Mouse (Mus musculus) left cerebral cortex, adult 9 months (tissue): ENCODE measurements around the gene Hddc3.
"Not testable (repeated sequence)": the region's sequence is repeated elsewhere in the genome, so short reads cannot be mapped to it uniquely, and the experiment has no call there.

Source experiments
- DNase-seq, 2 experiments: peaks; one replicate each; pipeline ENCODE4 v3.0.0; 2022; ENCODE audit warnings: low spot score in 2 of 2

Gene Hddc3

DNA sequence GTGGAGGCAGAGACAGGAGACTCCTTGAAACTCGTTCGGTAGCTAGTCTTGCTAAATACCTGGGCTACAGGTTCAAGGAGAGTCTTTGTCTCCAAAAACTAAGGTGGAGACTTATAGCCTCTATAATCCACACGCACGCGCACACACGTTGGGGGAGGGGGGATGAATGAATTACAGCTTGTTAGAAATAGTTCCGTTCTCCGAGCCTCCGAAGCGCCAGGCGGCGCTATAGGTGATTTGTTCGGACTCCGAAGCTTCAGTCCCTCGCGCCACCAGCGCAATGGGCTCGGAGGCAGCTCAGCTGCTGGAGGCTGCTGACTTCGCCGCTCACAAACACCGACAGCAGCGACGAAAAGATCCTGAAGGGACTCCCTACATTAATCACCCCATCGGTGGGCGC is at the start of gene Hddc3:
Gene Hddc3 (plus strand): TSS at position 247 of the 400 bp plus-strand sequence.
- DNase-seq = peak; percentile 85 to 97

DNA sequence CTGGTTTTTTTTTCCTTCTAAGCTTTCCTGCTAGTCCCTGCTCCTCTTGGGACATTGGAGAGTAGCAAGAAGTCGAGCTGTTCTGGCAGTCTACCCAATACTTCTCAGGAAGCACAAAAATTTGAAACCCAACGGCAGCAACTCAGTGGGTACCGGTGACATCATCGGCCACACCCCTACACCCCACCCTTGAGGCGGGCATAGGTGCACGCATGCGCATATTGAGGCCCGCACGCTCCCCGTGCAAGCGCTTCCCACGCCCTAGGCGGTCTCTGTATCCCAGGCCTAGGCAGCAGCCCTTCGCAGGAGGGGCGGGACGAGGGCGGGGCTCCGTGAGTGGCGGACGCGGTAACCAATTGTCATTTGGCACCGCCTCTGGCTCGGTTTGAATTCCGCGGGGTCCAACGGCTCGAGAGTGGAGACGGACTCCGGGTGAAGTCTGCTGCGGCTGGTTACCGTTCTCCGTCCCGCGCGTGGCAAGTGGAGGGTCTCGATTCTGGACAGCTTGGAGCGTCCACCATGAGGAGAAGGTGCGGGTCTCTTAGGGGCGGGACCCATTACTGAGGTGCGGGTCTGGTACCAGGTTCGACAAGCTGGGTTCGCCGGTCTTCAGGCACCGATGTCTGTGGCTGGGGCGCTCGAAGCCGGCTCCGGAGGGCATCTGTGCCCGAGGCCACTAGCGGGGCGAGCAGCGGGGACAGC is 48.7 kb upstream of the Hddc3 start, which contains the start of gene Prc1:
Gene Prc1 (plus strand): TSS at position 389 of the 702 bp plus-strand sequence.
- DNase-seq = peak; percentile 96 to 99

DNA sequence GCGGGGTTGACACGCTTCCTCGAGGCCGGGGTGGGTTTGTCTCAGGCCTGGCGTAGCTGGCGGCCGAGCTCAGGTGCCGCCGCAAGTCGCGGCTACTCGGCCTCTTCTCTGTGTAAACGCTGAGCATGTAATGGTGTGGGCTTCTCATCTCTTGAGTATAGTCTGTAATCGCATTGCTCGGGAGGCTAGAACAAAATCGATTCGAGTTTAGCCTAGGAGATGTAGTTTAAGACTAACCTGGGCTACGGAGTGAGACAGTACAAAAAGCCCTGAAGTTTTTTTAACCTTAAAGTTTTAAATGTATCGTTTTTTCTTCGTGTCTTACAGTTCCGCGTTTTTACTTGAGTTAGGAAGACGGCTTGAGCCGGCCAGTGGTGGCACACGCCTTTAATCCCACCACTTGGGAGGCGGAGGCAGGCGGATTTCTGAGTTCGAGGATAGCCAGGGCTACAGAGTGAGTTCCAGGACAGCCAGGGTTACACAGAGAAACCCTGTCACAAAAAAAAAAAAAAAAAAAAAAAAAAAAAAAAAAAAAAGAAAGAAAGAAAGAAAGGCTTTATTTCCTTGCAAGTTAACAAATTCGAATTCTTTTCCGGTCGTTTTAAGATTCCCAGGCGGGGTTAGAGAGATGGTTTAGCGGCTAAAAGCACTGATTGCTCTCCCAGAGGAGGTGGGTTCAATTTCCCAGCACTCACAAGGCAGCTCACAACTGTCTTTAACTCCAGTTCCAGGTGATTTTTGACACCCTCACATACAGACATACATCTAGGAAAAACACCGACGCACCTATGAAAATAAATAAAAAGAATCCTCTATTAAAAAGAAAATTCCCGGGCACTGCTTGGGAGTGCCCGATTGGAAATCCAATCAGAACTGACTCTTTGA is 47.9 kb upstream of the Hddc3 start:
- DNase-seq = no peak

DNA sequence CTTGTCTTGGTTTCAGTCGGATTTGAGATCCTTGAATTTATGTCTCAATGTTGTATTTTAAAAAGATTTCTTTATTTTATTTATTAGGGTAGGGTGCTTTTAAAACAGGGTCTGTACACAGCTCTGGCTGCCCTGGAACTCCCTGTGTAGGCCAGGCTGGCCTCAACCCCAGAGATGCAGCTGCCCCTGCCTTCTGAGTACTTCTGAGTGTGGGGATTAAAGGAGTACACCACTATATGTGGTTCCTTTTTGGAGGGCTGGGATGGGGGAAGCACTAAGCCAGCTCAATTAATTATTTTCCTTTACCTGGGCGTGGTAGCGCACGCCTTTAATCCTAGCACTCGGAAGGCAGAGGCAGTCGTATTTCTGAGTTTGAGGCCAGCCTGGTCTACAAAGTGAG is 46.4 kb upstream of the Hddc3 start:
- DNase-seq = no peak

DNA sequence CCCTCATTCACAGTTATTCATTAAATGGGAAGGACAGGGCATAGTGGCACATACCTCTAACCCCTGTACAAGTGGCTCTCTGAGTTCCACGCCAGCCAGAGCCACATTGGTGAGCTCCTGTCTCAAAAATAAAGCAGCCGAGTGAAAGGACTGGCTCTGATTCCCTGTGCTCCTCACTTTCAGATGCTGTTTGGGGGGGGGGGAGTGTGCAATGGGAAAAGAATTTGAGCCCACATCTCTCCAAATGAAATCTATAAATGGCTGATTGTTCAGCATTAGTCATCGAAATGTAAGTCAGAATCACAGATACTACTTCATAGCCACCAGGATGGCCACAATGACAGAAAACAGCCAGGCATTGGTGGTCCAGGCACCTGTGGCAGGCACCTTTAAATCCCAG is 45.9 kb upstream of the Hddc3 start:
- no peak for DNase-seq

DNA sequence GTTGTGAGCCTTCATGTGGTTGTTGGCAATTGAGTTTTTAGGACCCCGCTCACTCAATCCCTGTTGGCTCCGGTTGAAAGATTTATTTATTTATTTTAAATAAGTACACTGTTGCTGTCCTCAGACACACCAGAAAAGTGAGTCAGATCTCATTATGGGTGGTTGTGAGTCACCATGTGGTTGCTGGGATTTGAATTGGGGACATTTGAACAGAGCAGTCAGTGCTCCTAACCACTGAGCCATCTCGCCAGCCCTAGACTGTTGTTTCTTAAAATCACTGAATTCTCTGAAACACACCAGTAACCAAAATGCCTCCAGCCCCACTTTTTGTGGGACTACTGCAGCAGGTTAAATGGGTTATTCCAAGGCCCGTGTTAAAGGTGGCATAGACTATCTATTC is 44.1 kb upstream of the Hddc3 start:
- no peak for DNase-seq

DNA sequence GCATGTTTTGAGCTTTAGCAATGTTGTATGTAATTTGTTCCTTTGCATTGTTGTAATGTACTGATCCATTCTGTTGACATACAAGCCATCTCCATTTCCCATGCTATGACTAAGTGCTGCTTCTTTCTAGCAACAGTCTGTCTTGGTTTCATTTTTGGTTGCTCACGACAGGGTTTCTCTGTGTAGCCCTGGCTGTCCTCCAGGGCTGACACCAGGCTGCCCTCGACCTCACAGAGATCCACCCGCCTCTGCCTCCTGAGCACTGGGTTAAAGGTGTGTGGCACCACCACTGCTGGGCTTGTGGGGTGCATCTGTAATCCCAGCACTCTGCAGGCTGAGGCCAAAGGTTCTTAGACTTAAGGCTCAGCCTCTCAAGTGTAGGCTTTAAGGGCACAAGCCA is 43.3 kb upstream of the Hddc3 start:
- no peak for DNase-seq

DNA sequence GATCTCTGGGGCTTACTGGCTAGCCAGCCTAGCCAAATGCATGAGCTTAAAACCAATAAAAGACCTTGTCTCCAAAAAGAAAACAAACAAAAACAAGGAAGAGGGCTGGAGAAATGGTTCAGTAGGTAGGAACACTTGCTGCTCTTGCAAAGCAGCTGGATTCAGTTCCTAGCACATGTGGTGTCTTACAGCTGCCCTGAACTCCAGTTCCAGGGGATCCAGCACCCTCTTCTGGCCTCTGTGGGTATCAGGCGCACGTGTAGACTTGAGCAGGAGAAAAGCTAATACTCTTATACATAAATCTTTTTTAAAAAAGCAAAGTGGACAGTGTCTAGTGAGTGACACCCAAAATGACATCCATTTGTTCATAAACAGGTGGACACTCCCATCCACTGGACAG is 41.4 kb upstream of the Hddc3 start:
- DNase-seq = no peak

DNA sequence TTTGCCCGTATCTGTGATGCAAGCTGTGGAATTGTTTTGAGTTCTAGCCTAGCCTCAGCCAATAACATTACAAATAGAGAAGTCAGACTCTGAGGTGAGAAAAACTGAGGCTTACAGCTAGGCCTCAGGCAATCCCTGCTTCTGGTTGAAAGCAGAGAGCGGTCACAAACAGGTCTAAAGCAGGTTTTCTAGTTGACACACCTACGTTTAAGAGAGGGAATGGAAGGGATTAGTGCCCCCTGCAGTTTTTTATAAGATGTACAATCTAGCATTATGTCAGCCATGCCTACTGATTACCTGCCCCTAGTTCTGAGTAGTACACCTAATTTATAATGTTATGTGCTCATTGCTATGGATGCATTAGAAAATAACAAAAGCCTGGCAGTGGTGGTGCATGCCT is 35.1 kb upstream of the Hddc3 start:
- DNase-seq = no peak

DNA sequence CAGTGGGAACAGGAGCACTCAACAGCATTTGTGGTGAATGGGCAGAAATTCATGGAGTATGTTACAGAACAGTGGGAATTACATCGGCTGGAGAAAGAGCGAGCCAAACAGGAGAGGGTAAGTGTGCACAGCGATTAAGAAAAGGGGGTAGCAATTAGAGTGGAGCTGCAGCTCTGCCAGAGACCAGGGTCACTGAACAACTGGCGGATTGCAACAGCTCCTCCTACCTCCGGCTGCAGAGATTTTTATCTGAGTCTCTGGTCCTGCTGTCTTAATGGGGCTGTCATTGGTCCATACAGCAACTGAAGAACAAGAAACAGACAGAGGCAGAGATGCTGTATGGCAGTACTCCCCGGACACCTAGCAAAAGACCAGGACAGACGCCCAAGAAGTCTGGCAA is 32.1 kb upstream of the Hddc3 start:
- no peak for DNase-seq

DNA sequence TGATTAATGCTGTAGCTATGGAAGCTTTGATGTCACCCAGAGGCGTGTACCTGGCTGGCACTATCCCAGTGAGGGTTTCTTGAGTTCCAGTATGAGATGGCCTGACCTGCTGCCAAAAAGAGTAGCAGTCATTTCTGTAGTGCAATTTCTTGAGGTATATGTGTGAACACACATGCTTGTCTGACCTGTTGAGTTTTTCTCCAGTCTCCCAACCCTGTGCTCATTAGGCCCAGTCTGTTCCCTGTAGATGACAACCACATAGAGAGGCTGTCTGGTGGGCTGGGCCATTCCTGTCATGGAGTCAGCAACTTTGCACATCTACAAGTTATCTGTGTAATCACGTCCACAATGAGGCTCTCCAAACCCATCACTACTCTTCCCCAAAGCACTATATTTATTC is 27.2 kb upstream of the Hddc3 start:
- no peak for DNase-seq

DNA sequence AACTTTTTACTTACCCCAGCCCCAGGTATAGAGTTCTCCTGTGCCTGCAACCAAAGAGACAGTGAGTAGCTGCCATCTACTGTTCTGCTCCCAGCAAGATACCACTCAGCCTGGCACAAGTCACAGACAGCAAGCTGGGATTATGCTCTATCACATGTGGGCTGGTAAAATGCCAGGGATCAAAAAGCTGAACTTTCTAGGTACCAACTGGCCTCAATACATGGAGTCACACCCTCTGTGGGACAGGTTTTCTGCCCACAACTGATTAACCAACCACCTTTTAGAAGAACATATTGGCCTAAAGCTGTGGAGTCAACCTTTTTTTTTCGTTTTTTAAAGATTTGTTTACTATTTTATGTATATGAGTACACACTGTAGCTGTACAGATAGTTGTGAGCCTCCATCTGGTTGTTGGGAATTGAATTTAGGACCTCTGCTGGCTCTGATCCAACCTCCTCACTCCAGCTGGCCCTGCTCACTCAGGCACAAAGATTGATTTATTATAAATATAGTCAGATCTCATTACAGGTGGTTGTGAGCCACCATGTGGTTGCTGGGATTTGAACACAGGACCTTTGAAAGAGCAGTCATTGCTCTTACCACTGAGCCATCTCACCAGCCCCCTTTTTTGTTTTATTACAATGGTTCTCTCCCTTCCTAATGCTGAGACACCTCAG is 25.3 kb upstream of the Hddc3 start:
- DNase-seq = no peak

DNA sequence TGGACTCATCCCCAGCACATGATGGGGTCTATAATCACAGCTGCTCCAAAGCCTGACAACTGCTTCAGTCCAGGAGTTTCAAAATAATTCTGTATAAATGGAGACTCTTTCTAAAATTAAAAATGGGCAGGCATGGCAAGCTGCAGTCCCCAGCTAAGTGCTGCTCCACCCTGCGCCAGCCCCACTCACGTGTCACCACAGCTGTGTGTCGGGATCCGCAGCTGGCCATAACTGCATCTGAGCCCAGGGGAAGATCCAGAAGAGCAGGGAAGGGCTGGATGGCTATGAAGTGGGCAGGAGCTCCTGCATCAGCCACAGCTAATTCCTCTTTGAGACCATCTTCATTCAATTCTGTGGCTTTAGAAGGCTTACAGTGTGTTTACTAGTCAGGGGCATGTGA is 24.2 kb upstream of the Hddc3 start:
- no peak for DNase-seq

DNA sequence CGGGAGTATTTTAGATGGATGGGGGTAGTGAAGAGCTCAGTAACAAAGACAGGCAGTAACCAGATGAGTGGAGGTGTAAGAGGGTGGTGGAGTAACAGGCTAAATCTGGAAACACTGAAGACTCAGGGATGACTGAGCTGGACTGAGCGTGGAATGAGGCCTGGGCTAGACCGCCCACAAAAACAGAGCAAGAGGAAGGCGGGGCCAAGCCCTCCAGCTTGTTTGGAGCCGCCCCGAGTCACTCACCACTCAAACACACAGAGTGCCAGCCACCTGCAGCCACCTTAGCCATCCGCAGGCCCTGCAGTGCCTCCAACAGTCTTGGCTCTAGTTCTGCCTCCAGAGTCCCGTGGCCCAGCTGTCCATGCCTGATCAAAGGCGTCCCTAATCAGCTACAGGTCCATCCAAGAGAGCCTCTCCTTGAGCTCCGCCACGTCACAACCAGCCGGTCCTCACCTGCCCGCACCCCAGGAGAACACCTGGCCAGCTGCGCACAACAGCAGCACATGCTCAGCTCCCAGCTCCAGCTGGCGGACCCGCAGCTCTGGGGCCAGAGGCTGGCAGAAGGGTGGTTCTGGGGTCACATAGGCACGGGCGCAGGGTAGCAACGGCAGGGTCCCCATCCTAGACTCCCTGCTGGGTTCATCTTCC is 22.9 kb upstream of the Hddc3 start:
- no peak for DNase-seq

DNA sequence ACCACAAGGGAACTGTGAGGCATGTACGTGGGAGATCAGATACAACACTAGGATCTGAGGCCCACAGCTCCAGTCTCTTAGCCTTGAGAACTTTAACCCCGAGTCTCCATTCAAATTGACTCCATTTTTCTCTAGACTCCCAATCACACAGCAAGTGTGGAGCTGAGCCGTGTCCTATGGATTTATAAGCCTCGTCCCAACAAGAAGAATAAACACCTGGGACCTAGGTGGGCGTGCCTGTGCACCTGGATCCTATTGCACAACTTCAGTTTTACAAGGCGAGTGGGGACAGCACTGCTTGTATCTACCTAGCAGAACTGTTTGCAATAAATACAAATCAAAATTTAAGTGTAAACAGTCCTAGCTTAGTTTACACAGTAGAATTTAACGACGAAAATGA is 19.6 kb upstream of the Hddc3 start:
- DNase-seq = no peak

DNA sequence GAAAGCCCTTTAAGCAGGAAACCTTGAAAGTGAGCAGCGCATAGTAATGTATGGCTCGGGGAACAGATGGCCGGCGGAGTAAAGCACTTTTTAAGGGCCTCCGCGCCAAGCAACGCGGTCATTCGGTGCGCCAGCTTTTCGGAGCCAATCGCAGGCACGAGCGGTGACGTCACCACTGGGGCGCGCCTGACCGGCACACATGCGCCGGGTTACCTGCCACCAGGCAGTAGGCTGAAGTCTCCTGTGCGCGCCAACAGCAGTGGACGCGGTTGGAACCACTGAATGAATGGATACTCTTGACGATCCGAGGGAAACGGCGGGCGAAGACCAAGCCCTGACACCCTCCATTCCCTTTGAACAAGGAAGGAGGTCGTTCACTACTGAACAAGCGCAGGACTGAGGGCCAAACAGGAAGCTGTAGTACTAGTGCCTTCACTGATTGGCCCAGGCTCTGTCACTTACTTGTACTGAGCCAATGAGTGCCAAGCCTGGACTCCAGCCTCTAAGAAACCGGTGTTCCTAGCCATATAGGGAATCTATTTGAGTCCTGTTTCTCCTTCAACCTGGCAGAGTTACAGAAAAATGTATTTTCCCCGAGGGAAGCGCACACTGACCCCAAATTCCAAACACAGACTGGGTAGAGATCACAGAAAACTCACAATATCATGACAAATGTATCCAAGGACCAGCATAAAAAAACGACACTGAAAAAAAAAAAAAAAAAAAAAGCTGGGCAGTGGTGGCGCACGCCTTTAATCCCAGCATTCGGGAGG is 18.7 kb upstream of the Hddc3 start, which contains the start of gene Rccd1:
Gene Rccd1 (minus strand): TSS at position 412 of the 773 bp plus-strand sequence.
- peak; percentile 94 to 96 for DNase-seq

DNA sequence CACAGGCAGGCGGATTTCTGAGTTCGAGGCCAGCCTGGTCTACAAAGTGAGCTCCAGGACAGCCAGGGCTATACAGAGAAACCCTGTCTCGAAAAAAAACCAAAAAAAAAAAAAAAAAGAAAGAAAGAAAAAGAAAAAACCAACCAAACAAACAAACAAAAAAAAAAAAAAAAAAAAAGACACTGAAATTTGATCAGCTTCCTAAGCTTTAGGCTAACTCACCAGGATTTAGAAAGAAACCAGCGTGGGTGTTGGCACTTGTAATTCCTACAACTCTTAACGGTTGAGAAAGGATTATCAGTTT is 18.1 kb upstream of the Hddc3 start:
- not testable (repeated sequence) for DNase-seq

DNA sequence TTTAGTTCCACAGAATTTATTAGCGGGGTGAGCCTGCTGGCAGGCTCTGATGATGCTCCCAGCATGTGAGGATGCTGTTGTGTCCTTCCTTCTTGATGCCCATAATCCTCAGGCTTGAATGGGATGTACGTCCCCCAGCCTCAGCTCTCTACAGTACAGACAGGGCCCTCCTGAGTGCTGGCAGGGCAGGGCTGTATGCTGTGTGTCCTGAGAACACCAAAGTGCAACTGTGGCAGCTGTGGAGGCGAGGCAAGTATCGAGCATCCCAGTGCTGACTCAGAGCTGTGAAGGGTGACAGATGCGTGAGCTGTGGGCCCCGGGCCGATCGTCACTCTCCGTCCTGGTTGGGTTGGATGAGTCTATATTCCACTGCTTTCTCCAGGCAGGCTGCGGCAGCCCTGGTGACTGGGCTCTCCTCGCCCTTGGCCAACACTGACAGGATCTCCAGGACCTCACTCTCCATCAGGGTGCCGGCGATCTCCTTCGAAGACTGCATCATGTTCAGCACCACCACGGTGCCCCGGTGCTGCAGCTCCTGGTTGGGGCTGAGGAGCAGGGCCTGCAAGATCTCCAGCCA is 17.5 kb upstream of the Hddc3 start:
- DNase-seq = no peak

DNA sequence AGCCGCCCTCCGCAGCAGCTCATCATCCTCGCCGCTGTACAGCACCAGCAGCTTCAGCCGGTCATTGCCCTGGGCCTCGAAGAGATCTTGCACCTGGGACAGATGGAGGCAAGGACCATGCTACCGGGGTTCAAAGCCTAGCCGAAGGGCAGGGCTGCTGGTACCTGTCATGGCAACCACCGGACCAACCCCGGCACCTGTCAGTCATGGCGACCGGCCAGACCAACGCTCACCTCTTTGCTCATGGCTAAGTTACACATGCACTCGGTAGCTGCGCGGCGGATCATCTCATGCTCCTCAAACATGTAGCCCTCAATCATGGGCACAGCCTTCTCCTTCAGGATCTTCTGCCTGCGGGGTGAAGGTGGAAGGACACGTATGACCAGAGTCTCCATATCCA is 16.8 kb upstream of the Hddc3 start:
- DNase-seq = no peak

DNA sequence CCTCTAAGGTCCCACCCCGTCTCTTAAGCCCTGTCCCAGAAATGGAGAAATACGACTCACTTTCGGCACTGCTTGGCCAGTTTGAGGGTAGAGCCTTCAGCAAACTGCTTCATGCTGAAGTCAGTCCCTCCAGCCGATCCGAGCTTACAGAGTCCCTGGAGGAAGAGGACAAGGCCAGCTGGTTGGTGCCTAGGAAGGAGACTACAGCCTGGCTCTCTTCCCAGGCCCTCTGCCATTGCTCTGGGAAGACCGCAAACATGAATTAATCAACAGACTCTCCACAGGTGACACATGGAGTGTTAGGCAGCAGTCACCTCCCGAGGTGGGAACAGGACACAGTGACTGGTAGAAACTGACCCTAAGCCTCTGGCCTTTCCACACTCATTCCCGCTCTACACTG is 12.6 kb upstream of the Hddc3 start:
- no peak for DNase-seq

DNA sequence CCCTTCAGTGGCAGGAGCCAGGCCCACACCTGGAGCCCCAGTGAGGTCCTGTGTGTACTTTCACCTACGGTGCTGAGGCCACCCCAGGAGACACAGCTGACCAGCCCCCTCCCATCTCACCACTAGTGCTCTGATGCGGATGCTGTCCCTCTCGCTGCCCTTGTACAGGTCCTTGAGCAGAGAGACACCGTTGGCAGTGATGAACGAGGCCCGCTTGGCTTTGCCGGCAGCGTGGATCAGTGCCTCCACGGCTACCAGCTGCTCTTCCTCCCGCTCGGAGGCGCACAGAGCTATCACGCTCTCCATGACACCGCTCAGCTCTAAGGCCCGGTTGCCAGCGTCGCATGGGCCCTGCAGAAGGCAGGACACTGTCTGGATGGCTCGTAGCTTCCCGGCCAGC is 11.5 kb upstream of the Hddc3 start:
- no peak for DNase-seq
